Mouse (Mus musculus) spleen, postnatal 14 days (tissue): ENCODE results near the gene Nxpe5.

ENCODE experiments used
- DNase-seq, 2 experiments: peaks; one replicate each; pipeline ENCODE4 v3.0.0; 2021 to 2022; ENCODE audit warnings: low spot score in 2 of 2

Gene Nxpe5

GRCm38 (mm10) chr5:138275216-138276050 is 49.7 kb downstream of the Nxpe5 start:
- no peak for DNase-seq

DNA sequence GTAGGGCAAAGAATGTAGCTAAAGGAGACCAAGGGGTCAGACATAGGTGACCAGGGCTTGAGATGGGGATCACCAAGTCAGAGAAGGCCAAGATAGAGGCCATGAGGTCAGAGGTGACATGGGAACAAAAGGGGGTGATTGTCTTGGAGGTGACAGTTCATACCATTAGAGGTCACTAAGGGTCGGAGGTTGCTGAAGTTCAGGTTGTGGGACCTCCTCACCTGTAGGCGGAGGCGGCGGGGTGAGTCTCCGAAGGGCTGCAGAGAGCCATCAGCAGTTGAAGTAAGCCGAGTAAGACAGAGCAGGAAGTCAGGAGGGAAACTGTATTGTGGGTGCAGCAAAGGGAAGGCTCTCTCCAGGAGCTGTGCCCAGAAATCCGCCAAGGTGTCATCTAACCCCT is 52.3 kb downstream of the Nxpe5 start:
- DNase-seq = no peak

DNA sequence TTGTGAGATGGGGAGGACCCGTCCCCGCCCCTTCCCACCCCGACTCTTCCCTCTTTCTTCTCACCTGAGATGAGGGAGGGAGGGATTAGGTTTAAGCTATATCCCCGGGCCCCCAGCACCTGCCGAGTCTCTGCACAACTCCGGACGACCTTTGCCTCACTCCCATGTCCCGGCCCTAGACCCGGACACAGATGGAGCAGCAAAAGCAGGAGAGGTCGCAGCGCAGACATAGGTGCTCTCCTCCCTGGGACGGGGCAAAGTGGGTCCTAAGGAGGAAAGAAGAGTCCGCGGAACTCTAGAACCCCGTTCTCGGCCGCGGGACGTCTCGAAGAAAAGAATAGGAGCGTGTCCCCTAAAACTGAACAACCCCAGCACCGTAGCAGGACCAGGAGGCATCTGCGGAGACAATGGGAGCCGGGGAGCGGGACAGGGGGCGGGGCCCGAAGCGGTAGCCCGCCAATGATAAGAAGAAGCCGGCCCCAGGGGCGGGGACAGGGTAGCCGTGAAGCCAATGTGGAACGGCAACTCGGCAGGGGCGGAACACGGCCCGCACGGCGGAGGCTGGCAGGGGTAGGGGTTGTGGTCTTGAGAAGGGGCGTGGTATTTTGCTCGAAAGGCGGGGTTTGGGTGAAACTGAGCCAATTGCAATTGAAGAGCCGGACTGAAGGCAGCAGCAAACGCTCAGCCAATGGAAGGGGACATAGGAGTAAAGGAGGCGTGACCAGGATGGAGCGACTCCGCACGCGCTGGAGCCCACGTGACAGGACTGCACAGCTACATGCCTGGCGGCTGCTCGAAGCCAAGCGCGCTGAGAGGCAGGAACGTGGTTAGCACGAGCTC is 54.1 kb downstream of the Nxpe5 start, which contains the start of the genes Gm43720, Gpc2 and Stag3:
TSS of gene Gm43720 (minus strand) at position 374 of the 840 bp plus-strand sequence.
TSS of gene Gpc2 (minus strand) at position 421 of the 840 bp plus-strand sequence.
TSS of gene Stag3 (plus strand) at position 656 of the 840 bp plus-strand sequence.
- peak; percentile 64 to 65 for DNase-seq

DNA sequence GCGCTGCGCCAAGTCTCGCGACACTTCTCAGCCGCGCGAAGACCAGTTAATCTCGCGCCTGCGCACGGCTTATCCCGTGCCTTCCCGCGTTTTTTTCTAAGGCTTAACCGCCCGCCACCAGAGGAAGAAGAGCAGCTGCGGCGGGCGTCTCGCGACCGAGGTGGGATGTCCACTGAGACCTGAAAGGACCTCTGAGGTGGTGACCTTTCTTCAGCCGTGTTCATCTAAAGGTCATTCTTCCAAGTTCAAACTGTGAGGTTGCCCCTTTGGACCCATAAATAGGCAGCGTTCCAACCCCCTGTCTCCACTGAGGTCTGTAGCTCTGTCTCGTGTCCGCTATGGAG is 54.7 kb downstream of the Nxpe5 start:
- DNase-seq = no peak

DNA sequence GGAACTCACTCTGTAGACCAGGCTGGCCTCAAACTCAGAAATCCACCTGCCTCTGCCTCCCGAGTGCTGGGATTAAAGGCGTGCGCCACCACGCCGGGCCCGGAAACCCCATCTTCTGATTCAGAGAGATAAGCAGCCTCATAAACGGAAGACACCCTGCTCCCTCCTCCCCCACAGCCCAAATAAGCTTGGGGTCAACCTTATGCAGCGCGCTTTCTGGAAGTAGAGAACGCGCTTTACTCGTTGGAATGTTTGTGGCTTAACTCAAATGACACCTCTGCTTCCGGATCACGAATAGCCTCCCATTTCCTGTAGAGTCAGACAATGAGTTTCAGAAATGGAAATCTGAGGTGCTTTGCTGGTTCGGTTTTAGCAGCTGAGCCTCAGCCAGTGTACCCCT is 55.1 kb downstream of the Nxpe5 start:
- no peak for DNase-seq

GRCm38 (mm10) chr5:138281798-138282197 is 56.1 kb downstream of the Nxpe5 start:
- DNase-seq = no peak

DNA sequence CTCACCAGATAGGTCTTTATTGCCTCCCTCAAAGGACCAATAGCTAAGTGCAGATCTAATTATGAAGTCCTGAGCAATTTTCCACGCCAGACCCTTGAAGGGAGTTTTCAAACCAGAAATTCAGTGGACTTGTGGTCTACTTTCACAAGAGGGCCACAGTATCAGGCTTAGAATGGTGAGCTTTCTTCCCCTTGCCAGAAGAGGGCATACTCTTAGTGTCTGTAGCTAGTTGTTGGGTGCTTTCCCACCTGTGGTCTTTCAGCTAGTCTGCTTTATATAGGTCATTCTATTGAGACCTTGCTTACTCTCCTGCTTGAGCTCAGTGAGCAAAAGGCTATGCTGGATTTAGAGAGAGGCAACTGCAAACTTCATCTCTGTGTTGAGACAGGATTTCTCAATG is 57.8 kb downstream of the Nxpe5 start:
- no peak for DNase-seq

- DNase-seq = no peak
These were observed 62.2 kb downstream of the Nxpe5 start for GRCm38 (mm10) chr5:138287861-138288260.

DNA sequence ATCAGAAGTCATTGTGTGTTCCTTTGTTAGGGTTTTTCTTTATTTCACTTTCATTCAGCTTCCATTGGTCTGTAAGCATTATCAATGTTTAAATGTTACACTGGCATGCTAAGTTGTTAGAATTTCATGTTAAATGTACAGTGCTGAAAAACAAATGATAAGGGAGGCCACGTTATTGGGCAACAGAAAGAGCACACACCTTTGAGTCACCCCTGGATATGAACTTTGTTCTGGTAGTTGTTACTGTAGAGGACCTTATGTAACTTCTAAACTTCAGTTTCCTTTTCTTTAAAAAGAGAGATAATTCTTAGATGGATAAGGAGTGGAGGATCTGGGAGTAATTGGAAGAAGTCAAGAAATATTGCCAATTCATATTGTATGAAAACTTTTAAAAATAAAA is 65.9 kb downstream of the Nxpe5 start:
- DNase-seq = no peak

- no peak for DNase-seq
These were observed 68.5 kb downstream of the Nxpe5 start for GRCm38 (mm10) chr5:138294158-138294557.

DNA sequence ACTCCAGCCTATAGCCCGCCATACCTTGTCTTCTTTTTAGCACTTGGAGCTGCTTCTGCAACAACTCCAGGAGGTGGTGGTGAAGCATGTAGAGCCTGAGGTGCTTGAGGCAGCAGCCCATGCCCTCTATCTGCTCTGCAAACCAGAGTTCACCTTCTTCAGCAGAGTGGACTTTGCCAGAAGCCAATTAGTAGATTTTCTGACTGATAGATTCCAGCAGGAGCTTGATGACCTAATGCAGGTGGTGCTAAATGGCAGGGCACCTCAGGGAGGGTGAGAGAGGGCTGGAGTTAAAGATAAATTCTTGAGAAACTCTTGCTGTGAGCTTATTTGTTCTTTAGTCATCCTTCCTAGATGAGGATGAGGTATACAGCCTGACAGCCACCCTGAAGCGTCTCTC is 73.9 kb downstream of the Nxpe5 start:
- no peak for DNase-seq
